Mouse (Mus musculus): ENCODE results near the gene Eva1a.

The Eva1a gene

GRCm38 (mm10) chr6:82127827-82128226 lies 87.0 kb downstream of the Eva1a start:
- no peak for DNase-seq (ENCODE audit: low spot score)

- DNase-seq (ENCODE audit: low spot score): no peak
These were observed 88.9 kb downstream of the Eva1a start for GRCm38 (mm10) chr6:82129630-82130217.

- DNase-seq (ENCODE audit: low spot score): peak; percentile 61
These were observed 92.2 kb downstream of the Eva1a start for GRCm38 (mm10) chr6:82132876-82133591.

- no peak for DNase-seq (ENCODE audit: low spot score)
These were observed 92.7 kb downstream of the Eva1a start for GRCm38 (mm10) chr6:82133592-82133978.

GRCm38 (mm10) chr6:82135959-82136712 lies 95.3 kb downstream of the Eva1a start:
- peak; percentile 8 for DNase-seq (ENCODE audit: low spot score)
